Mouse (Mus musculus): ENCODE data around the gene Scml4.

GRCm38 (mm10) chr10:42859781-42860158, 400 bp upstream of the Scml4 start:
- TF ChIP-seq CTCF (IDR thresholded peaks at IDR 0.05; ENCODE audit: extremely low read depth, insufficient read depth, low read length): no peak
- no peak for TF ChIP-seq POLR2A (IDR thresholded peaks at IDR 0.05; ENCODE audit: extremely low read depth, insufficient read depth, low read length)

Data from cortical plate, adult 2 months (tissue).